Mouse (Mus musculus): ENCODE data around the gene Olfr625-ps1. TPM values are rescaled to one million over a fixed set of nuclear protein-coding genes. Genes with fewer than 3 reads are reported as not detected.

The Olfr625-ps1 gene
- polyA plus RNA-seq, 1 experiment = not detected

Other genes with a start within 250 kb of the Olfr625-ps1 start
- not detected in 2 replicates for gene Olfr605, start 237.3 kb upstream of the Olfr625-ps1 start, polyA plus RNA-seq (2012; rRNA removed)
- not detected in 2 replicates for gene Olfr606, start 233.7 kb upstream of the Olfr625-ps1 start, polyA plus RNA-seq (2012; rRNA removed)
- not detected in 2 replicates for gene Olfr607, start 218.6 kb upstream of the Olfr625-ps1 start, polyA plus RNA-seq (2012; rRNA removed)
- gene Olfr608, start 212.8 kb upstream of the Olfr625-ps1 start, polyA plus RNA-seq (2012; rRNA removed) = not detected in 2 replicates
- gene Olfr609, start 184.7 kb upstream of the Olfr625-ps1 start, polyA plus RNA-seq (2012; rRNA removed) = not detected in 2 replicates
- not detected in 2 replicates for gene Olfr610, start 170.6 kb upstream of the Olfr625-ps1 start, polyA plus RNA-seq (2012; rRNA removed)
- gene Olfr611, start 161.9 kb upstream of the Olfr625-ps1 start, polyA plus RNA-seq (2012; rRNA removed) = not detected in 2 replicates
- not detected in 2 replicates for gene Olfr612, start 140.0 kb upstream of the Olfr625-ps1 start, polyA plus RNA-seq (2012; rRNA removed)
- gene Olfr613, start 134.6 kb upstream of the Olfr625-ps1 start, polyA plus RNA-seq (2012; rRNA removed) = not detected in 2 replicates
- not detected in 2 replicates for gene Olfr615, start 126.6 kb upstream of the Olfr625-ps1 start, polyA plus RNA-seq (2012; rRNA removed)
- not detected in 2 replicates for gene Olfr616, start 113.6 kb upstream of the Olfr625-ps1 start, polyA plus RNA-seq (2012; rRNA removed)
- not detected in 2 replicates for gene Olfr617, start 109.7 kb upstream of the Olfr625-ps1 start, polyA plus RNA-seq (2012; rRNA removed)
- not detected in 2 replicates for gene Olfr618, start 92.6 kb upstream of the Olfr625-ps1 start, polyA plus RNA-seq (2012; rRNA removed)
- gene Olfr619, start 82.1 kb upstream of the Olfr625-ps1 start, polyA plus RNA-seq (2012; rRNA removed) = not detected in 2 replicates
- not detected in 2 replicates for gene Olfr620, start 70.2 kb upstream of the Olfr625-ps1 start, polyA plus RNA-seq (2012; rRNA removed)
- not detected in 2 replicates for gene Olfr622, start 40.0 kb upstream of the Olfr625-ps1 start, polyA plus RNA-seq (2012; rRNA removed)
- not detected in 2 replicates for gene Olfr623, start 19.0 kb upstream of the Olfr625-ps1 start, polyA plus RNA-seq (2012; rRNA removed)
- gene Olfr624, start 11.5 kb upstream of the Olfr625-ps1 start, polyA plus RNA-seq (2012; rRNA removed) = 0.02 TPM in 1 of 2 replicates, not detected in the other
- not detected in 2 replicates for gene Olfr243, start 32.0 kb downstream of the Olfr625-ps1 start, polyA plus RNA-seq (2012; rRNA removed)
- not detected in 2 replicates for gene Olfr628, start 47.7 kb downstream of the Olfr625-ps1 start, polyA plus RNA-seq (2012; rRNA removed)
- not detected in 2 replicates for gene Olfr629, start 62.2 kb downstream of the Olfr625-ps1 start, polyA plus RNA-seq (2012; rRNA removed)
- gene Olfr630, start 74.6 kb downstream of the Olfr625-ps1 start, polyA plus RNA-seq (2012; rRNA removed) = not detected in 2 replicates
- not detected in 2 replicates for gene Olfr69, start 88.9 kb downstream of the Olfr625-ps1 start, polyA plus RNA-seq (2012; rRNA removed)
- gene Olfr68, start 97.0 kb downstream of the Olfr625-ps1 start, polyA plus RNA-seq (2012; rRNA removed) = not detected in 2 replicates
- gene Olfr67, start 109.1 kb downstream of the Olfr625-ps1 start, polyA plus RNA-seq (2012; rRNA removed) = not detected in 2 replicates
- 56.3 and 87.5 TPM in 2 replicates for gene Hbb-bt, start 131.3 kb downstream of the Olfr625-ps1 start, polyA plus RNA-seq (2012; rRNA removed)
- gene Hbb-bs, start 145.4 kb downstream of the Olfr625-ps1 start, polyA plus RNA-seq (2012; rRNA removed) = 471 and 650 TPM in 2 replicates
- gene Hbb-bh2, start 157.8 kb downstream of the Olfr625-ps1 start, polyA plus RNA-seq (2012; rRNA removed) = not detected in 2 replicates
- gene Hbb-bh1, start 160.4 kb downstream of the Olfr625-ps1 start, polyA plus RNA-seq (2012; rRNA removed) = not detected in 2 replicates
- 0.95 and 1.0 TPM in 2 replicates for gene Hbb-y, start 170.5 kb downstream of the Olfr625-ps1 start, polyA plus RNA-seq (2012; rRNA removed)
- gene Olfr66, start 203.5 kb downstream of the Olfr625-ps1 start, polyA plus RNA-seq (2012; rRNA removed) = not detected in 2 replicates
- not detected in 2 replicates for gene Olfr64, start 211.8 kb downstream of the Olfr625-ps1 start, polyA plus RNA-seq (2012; rRNA removed)
- not detected in 2 replicates for gene Olfr65, start 220.8 kb downstream of the Olfr625-ps1 start, polyA plus RNA-seq (2012; rRNA removed)
- not detected in 2 replicates for gene Olfr631, start 246.1 kb downstream of the Olfr625-ps1 start, polyA plus RNA-seq (2012; rRNA removed)

Data from cortical plate, adult 2 months (tissue).